14 mouse cellular contexts compared by ENCODE assay signal in genomic region chr3:95519315-95519714, GRCm38 (mm10). TPM values are rescaled to one million over a fixed set of nuclear protein-coding genes. Genes with fewer than 3 reads are reported as not detected.
DNase-seq lines count a peak whose midpoint lies in the region; ATAC-seq and TF ChIP-seq lines count a peak whose summit lies in the region.
"Had no signal": no experiment of that assay in that cellular context is flagged by ENCODE, and none has a peak within 500 bp of the region (broad histone marks: within the 10 kb centered on the region; RNA-seq: fewer than 3 reads in every experiment).

No protein-coding gene starts in this region.

- no peak for DNase-seq in lung, embryonic 14.5 days
- no peak for DNase-seq in lung, postnatal 14 days
- DNase-seq in liver = peak; percentile 88
- DNase-seq in spleen, postnatal 14 days (ENCODE audit: low spot score in 2 of 2) = peak; percentile 33 to 45
- no peak for DNase-seq in frontal cortex, postnatal 10 days (ENCODE audit: low spot score in 2 of 2)
- DNase-seq in cerebellum, adult 9-11 months = no peak
- DNase-seq: gastrocnemius, postnatal 36 days; right cerebral cortex, postnatal 25 days had no signal

- H3K4me3 ChIP-seq in lung, embryonic 14.5 days (ENCODE audit: low read depth, low read length) = no peak overlapping the region
- H3K4me3 ChIP-seq in bone marrow, adult 2 months (replicated peaks; ENCODE audit: control insufficient read depth, low read depth, low read length) = no peak overlapping the region
- H3K4me3 ChIP-seq in forebrain, embryonic 15.5 days = no peak overlapping the region

- H3K27ac ChIP-seq in lung, embryonic 14.5 days (ENCODE audit: low read depth) = no peak overlapping the region; the same call in 1 of the 2 replicates
- peak overlapping the region; percentile 24; the same call in 1 of the 2 replicates for H3K27ac ChIP-seq in bone marrow, adult 2 months (ENCODE audit: control insufficient read depth, insufficient read depth, low read depth, low read length, poor library complexity)
- no peak overlapping the region for H3K27ac ChIP-seq in forebrain, embryonic 15.5 days (replicated peaks)

- no peak for TF ChIP-seq CTCF in lung, embryonic 14.5 days (IDR thresholded peaks at IDR 0.05; ENCODE audit: low read depth)
- TF ChIP-seq CTCF in bone marrow, adult 2 months (IDR thresholded peaks at IDR 0.05; ENCODE audit: control insufficient read depth, insufficient read depth, low read length) = no peak

- H3K4me1 ChIP-seq in lung, embryonic 14.5 days (ENCODE audit: insufficient read depth) = no peaks in the 10 kb centered on the region
- H3K4me1 ChIP-seq in bone marrow, adult 2 months (ENCODE audit: control insufficient read depth, insufficient read depth, low read length) = peaks cover 19% of the 10 kb centered on the region
- 0 out of 2 replicates have a peak, but pooled peaks cover 2% of the 10 kb centered on the region for H3K4me1 ChIP-seq in forebrain, embryonic 15.5 days

- no peak for TF ChIP-seq POLR2A in bone marrow, adult 2 months (IDR thresholded peaks at IDR 0.05; ENCODE audit: borderline replicate concordance, control insufficient read depth, low read depth, low read length)

- WGBS in lung, embryonic 14.5 days = 42% methylated on average over 2 of the region's 2 CpGs
- WGBS in bone marrow, adult 2 months = 48% methylated on average over 2 of the region's 2 CpGs
- WGBS in forebrain, embryonic 15.5 days = 84% methylated on average over 2 of the region's 2 CpGs

- ATAC-seq in lung, embryonic 14.5 days (ENCODE audit: insufficient read depth) = peak; percentile 19; the same call in 1 of the 2 replicates
- ATAC-seq in forebrain, embryonic 15.5 days (replicated peaks) = no peak

- H3K9ac ChIP-seq in lung, embryonic 14.5 days = no peak overlapping the region
- no peak overlapping the region for H3K9ac ChIP-seq in forebrain, embryonic 15.5 days (replicated peaks)

- no peaks in the 10 kb centered on the region for H3K36me3 ChIP-seq in lung, embryonic 14.5 days (ENCODE audit: insufficient read depth)
- no peaks in the 10 kb centered on the region for H3K36me3 ChIP-seq in forebrain, embryonic 15.5 days

- H3K9me3 ChIP-seq in lung, embryonic 14.5 days (ENCODE audit: low read depth, low read length) = no peaks in the 10 kb centered on the region
- H3K9me3 ChIP-seq in forebrain, embryonic 15.5 days = no peaks in the 10 kb centered on the region

- no peaks in the 10 kb centered on the region for H3K27me3 ChIP-seq in lung, embryonic 14.5 days (ENCODE audit: insufficient read depth, low read length)
- H3K27me3 ChIP-seq in forebrain, embryonic 15.5 days = no peaks in the 10 kb centered on the region
- H3K27me3 ChIP-seq: CH12.LX had no signal

- H3K4me2 ChIP-seq in lung, embryonic 14.5 days = no peak overlapping the region
- H3K4me2 ChIP-seq in forebrain, embryonic 15.5 days (replicated peaks) = no peak overlapping the region

RNA-seq across cellular contexts. Expression of gene Ctss, which starts 7.3 kb away (rescaled TPM):
- 20.6 and 24.3 TPM in 2 replicates for polyA plus RNA-seq in lung, embryonic 14.5 days (2014; fragmentation: Nextera tagmentation; extraction: Ambion mirVana)
- polyA plus RNA-seq in bone marrow, adult 2 months (2011; ENCODE audit: insufficient read depth, insufficient read length, low replicate concordance, missing spikeins) = 19.5 and 42.3 TPM in 2 replicates
- 11.9 and 13.9 TPM in 2 replicates for polyA plus RNA-seq in forebrain, embryonic 15.5 days (2015; fragmentation: Nextera tagmentation; extraction: Ambion mirVana)

RNA-seq across cellular contexts. Expression of gene Ctsk, which starts 20.3 kb away (rescaled TPM):
- polyA plus RNA-seq in lung, embryonic 14.5 days (2014; fragmentation: Nextera tagmentation; extraction: Ambion mirVana) = 2.6 and 2.8 TPM in 2 replicates
- polyA plus RNA-seq in bone marrow, adult 2 months (2011; ENCODE audit: insufficient read depth, insufficient read length, low replicate concordance, missing spikeins) = 3.2 and 4.0 TPM in 2 replicates
- 3.7 and 4.3 TPM in 2 replicates for polyA plus RNA-seq in forebrain, embryonic 15.5 days (2015; fragmentation: Nextera tagmentation; extraction: Ambion mirVana)

RNA-seq across cellular contexts. Expression of gene Hormad1, which starts 40.2 kb away (rescaled TPM):
- 0.14 TPM in 1 of 2 replicates, not detected in the other for polyA plus RNA-seq in lung, embryonic 14.5 days (2014; fragmentation: Nextera tagmentation; extraction: Ambion mirVana)
- polyA plus RNA-seq in bone marrow, adult 2 months (2011; ENCODE audit: insufficient read depth, insufficient read length, low replicate concordance, missing spikeins) = not detected in 2 replicates
- not detected in 2 replicates for polyA plus RNA-seq in forebrain, embryonic 15.5 days (2015; fragmentation: Nextera tagmentation; extraction: Ambion mirVana)
- polyA plus RNA-seq: cortical plate, adult 2 months; kidney, embryonic 16.5 days; liver, adult 2 months had no signal

Comparison
In these comparisons a context has a peak if more than half of its experiments do, and no peak if none do; other contexts are left out.
1. DNase-seq: peak in liver (single experiment) and spleen, postnatal 14 days (2 of 2); none in lung, embryonic 14.5 days (single experiment), lung, postnatal 14 days (single experiment), frontal cortex, postnatal 10 days (0 of 2) and cerebellum, adult 9-11 months (single experiment).